Comparison of ENCODE assay signal across 8 mouse cellular contexts in genomic region chr4:119291921-119292320, GRCm38 (mm10). TPM values are rescaled to one million over a fixed set of nuclear protein-coding genes. Genes with fewer than 3 reads are reported as not detected.
DNase-seq lines count a peak whose midpoint lies in the region; ATAC-seq and TF ChIP-seq lines count a peak whose summit lies in the region.
"Had no signal": no experiment of that assay in that cellular context is flagged by ENCODE, and none has a peak within 500 bp of the region (broad histone marks: within the 10 kb centered on the region; RNA-seq: fewer than 3 reads in every experiment).

No protein-coding gene starts in this region.

- no peak for TF ChIP-seq POLR2A in thymus, adult 2 months (IDR thresholded peaks at IDR 0.05; ENCODE audit: control insufficient read depth, extremely low read depth, insufficient read depth, low read length, poor library complexity)

- H3K4me1 ChIP-seq in neural tube, embryonic 11.5 days (ENCODE audit: control insufficient read depth, insufficient read depth, low read length), result peaks cover 14% of the 10 kb centered on the region
- H3K4me1 ChIP-seq in forebrain, embryonic 15.5 days, result peaks cover 53% of the 10 kb centered on the region
- peaks cover 20% of the 10 kb centered on the region in 2 experiments for H3K4me1 ChIP-seq in liver, embryonic 14.5 days (replicated peaks; ENCODE audit: control insufficient read depth in 2 of 2, insufficient read depth in 2 of 2, low read length in 1 of 2)
- peaks cover 5% of the 10 kb centered on the region for H3K4me1 ChIP-seq in thymus, adult 2 months (replicated peaks; ENCODE audit: control insufficient read depth, insufficient read depth, low read length)

- no peak for DNase-seq in neural tube, embryonic 11.5 days (ENCODE audit: low spot score)
- no peak for DNase-seq in neural tube, embryonic 10.5 days (ENCODE audit: extremely low spot score, low spot score)
- DNase-seq in liver, embryonic 14.5 days (ENCODE audit: low read depth in 3 of 3, low spot score in 3 of 3), result no peak
- no peak for DNase-seq in cerebellum, adult 18-20 months
- DNase-seq in adrenal gland, postnatal 14 days, result no peak
- no peak for DNase-seq in thymus, adult 2 months
- DNase-seq: gastrocnemius, postnatal 25 days had no signal

- H3K36me3 ChIP-seq in neural tube, embryonic 11.5 days (ENCODE audit: control insufficient read depth, insufficient read depth, low read length), result peaks cover 2% of the 10 kb centered on the region; the same call in 1 of the 2 replicates
- peaks cover 16% of the 10 kb centered on the region for H3K36me3 ChIP-seq in forebrain, embryonic 15.5 days
- H3K36me3 ChIP-seq in liver, embryonic 14.5 days (replicated peaks; ENCODE audit: control insufficient read depth, insufficient read depth, low read depth), result peaks cover 21% of the 10 kb centered on the region
- peaks cover 3% of the 10 kb centered on the region for H3K36me3 ChIP-seq in thymus, adult 2 months (ENCODE audit: control insufficient read depth, insufficient read depth, low read length)

- no peak overlapping the region for H3K27ac ChIP-seq in neural tube, embryonic 11.5 days (ENCODE audit: low read depth, low read length)
- H3K27ac ChIP-seq in forebrain, embryonic 15.5 days (replicated peaks), result no peak overlapping the region
- no peak overlapping the region for H3K27ac ChIP-seq in liver, embryonic 14.5 days
- no peak overlapping the region for H3K27ac ChIP-seq in thymus, adult 2 months (ENCODE audit: control insufficient read depth, insufficient read depth, low read length)

- 88% methylated on average over 1 of the region's 1 CpGs for WGBS in neural tube, embryonic 11.5 days
- WGBS in forebrain, embryonic 15.5 days, result 63% methylated on average over 1 of the region's 1 CpGs
- 61% methylated on average over 1 of the region's 1 CpGs for WGBS in liver, embryonic 14.5 days (ENCODE audit: insufficient replicate concordance)
- 94% methylated on average over 1 of the region's 1 CpGs for WGBS in thymus, adult 2 months

- peak overlapping the region; percentile 88 for H3K4me2 ChIP-seq in neural tube, embryonic 11.5 days (ENCODE audit: low read depth)
- peak overlapping the region; percentile 68 for H3K4me2 ChIP-seq in forebrain, embryonic 15.5 days (replicated peaks)
- peak overlapping the region; percentile 99 for H3K4me2 ChIP-seq in liver, embryonic 14.5 days (ENCODE audit: low read depth)

- TF ChIP-seq CTCF in liver, embryonic 14.5 days (IDR thresholded peaks at IDR 0.05; ENCODE audit: low read depth), result no peak
- no peak for TF ChIP-seq CTCF in thymus, adult 2 months (IDR thresholded peaks at IDR 0.05; ENCODE audit: borderline replicate concordance, control insufficient read depth, extremely low read depth, insufficient read depth, low read length, poor library complexity)

- TF ChIP-seq EP300 in liver, embryonic 14.5 days (IDR thresholded peaks at IDR 0.05; ENCODE audit: low read depth), result no peak

- ATAC-seq in neural tube, embryonic 11.5 days (ENCODE audit: insufficient read depth, low FRiP score, low TSS enrichment), result no peak
- ATAC-seq in forebrain, embryonic 15.5 days (replicated peaks), result no peak
- ATAC-seq in liver, embryonic 14.5 days (ENCODE audit: insufficient read depth), result no peak

- H3K9ac ChIP-seq in neural tube, embryonic 11.5 days (ENCODE audit: low read length), result no peak overlapping the region
- peak overlapping the region; percentile 90 for H3K9ac ChIP-seq in forebrain, embryonic 15.5 days (replicated peaks)
- H3K9ac ChIP-seq in liver, embryonic 14.5 days (replicated peaks), result peak overlapping the region; percentile 87

- H3K27me3 ChIP-seq in neural tube, embryonic 11.5 days (ENCODE audit: control insufficient read depth, insufficient read depth, low read length), result no peaks in the 10 kb centered on the region
- no peaks in the 10 kb centered on the region for H3K27me3 ChIP-seq in forebrain, embryonic 15.5 days
- no peaks in the 10 kb centered on the region for H3K27me3 ChIP-seq in liver, embryonic 14.5 days (ENCODE audit: control insufficient read depth, insufficient read depth, low read length)
- no peaks in the 10 kb centered on the region for H3K27me3 ChIP-seq in thymus, adult 2 months (ENCODE audit: control insufficient read depth, insufficient read depth, low read length)

- H3K4me3 ChIP-seq in neural tube, embryonic 11.5 days (ENCODE audit: low read depth, low read length), result peak overlapping the region; percentile 99
- peak overlapping the region; percentile 70 for H3K4me3 ChIP-seq in forebrain, embryonic 15.5 days
- H3K4me3 ChIP-seq in liver, embryonic 14.5 days (ENCODE audit: insufficient read depth in 1 of 2, low read depth in 2 of 2, low read length in 2 of 2), result peak overlapping the region; percentile 48 to 92
- no peak overlapping the region for H3K4me3 ChIP-seq in thymus, adult 2 months (ENCODE audit: control insufficient read depth, insufficient read depth, low read length)

- H3K9me3 ChIP-seq in neural tube, embryonic 11.5 days (ENCODE audit: control insufficient read depth, low read length), result no peaks in the 10 kb centered on the region
- no peaks in the 10 kb centered on the region for H3K9me3 ChIP-seq in forebrain, embryonic 15.5 days
- H3K9me3 ChIP-seq in liver, embryonic 14.5 days (ENCODE audit: control insufficient read depth, low read length), result no peaks in the 10 kb centered on the region

RNA-seq across cellular contexts. Expression of gene Ybx1, which starts 2.5 kb away (rescaled TPM):
- 1,250 and 1,284 TPM in 2 replicates for polyA plus RNA-seq in neural tube, embryonic 11.5 days (2014; fragmentation: Nextera tagmentation; extraction: Ambion mirVana)
- polyA plus RNA-seq in forebrain, embryonic 15.5 days (2015; fragmentation: Nextera tagmentation; extraction: Ambion mirVana), result 950 and 958 TPM in 2 replicates
- 135 and 250 TPM in 2 replicates for polyA plus RNA-seq in liver, embryonic 14.5 days (2012; rRNA removed)
- polyA plus RNA-seq in liver, embryonic 14.5 days (2014; fragmentation: Nextera tagmentation; extraction: Ambion mirVana), result 297 and 335 TPM in 2 replicates
- 620 and 697 TPM in 2 replicates for total RNA-seq in adrenal gland, postnatal 14 days (2021)
- 156 and 199 TPM in 2 replicates for polyA plus RNA-seq in thymus, adult 2 months (2012; rRNA removed)

RNA-seq across cellular contexts. Expression of gene Ppih, which starts 28.4 kb away (rescaled TPM):
- polyA plus RNA-seq in neural tube, embryonic 11.5 days (2014; fragmentation: Nextera tagmentation; extraction: Ambion mirVana), result 106 and 111 TPM in 2 replicates
- polyA plus RNA-seq in forebrain, embryonic 15.5 days (2015; fragmentation: Nextera tagmentation; extraction: Ambion mirVana), result 65.3 and 76.6 TPM in 2 replicates
- polyA plus RNA-seq in liver, embryonic 14.5 days (2012; rRNA removed), result 42.3 and 52.2 TPM in 2 replicates
- 76.0 and 80.8 TPM in 2 replicates for polyA plus RNA-seq in liver, embryonic 14.5 days (2014; fragmentation: Nextera tagmentation; extraction: Ambion mirVana)
- 19.9 and 23.8 TPM in 2 replicates for total RNA-seq in adrenal gland, postnatal 14 days (2021)
- polyA plus RNA-seq in thymus, adult 2 months (2012; rRNA removed), result 21.2 and 26.6 TPM in 2 replicates

RNA-seq across cellular contexts. Expression of gene Cldn19, which starts 36.7 kb away (rescaled TPM):
- polyA plus RNA-seq in neural tube, embryonic 11.5 days (2014; fragmentation: Nextera tagmentation; extraction: Ambion mirVana), result 0.19 TPM in 1 of 2 replicates, not detected in the other
- polyA plus RNA-seq in forebrain, embryonic 15.5 days (2015; fragmentation: Nextera tagmentation; extraction: Ambion mirVana), result 0.70 and 1.0 TPM in 2 replicates
- polyA plus RNA-seq in liver, embryonic 14.5 days (2012; rRNA removed), result not detected in 2 replicates
- not detected in 2 replicates for polyA plus RNA-seq in liver, embryonic 14.5 days (2014; fragmentation: Nextera tagmentation; extraction: Ambion mirVana)
- total RNA-seq in adrenal gland, postnatal 14 days (2021), result 0.19 and 0.41 TPM in 2 replicates
- 0.18 and 0.50 TPM in 2 replicates for polyA plus RNA-seq in thymus, adult 2 months (2012; rRNA removed)

RNA-seq across cellular contexts. Expression of gene P3h1, which starts 59.2 kb away (rescaled TPM):
- 20.5 and 21.3 TPM in 2 replicates for polyA plus RNA-seq in neural tube, embryonic 11.5 days (2014; fragmentation: Nextera tagmentation; extraction: Ambion mirVana)
- polyA plus RNA-seq in forebrain, embryonic 15.5 days (2015; fragmentation: Nextera tagmentation; extraction: Ambion mirVana), result 8.3 and 9.2 TPM in 2 replicates
- polyA plus RNA-seq in liver, embryonic 14.5 days (2012; rRNA removed), result 7.5 and 9.1 TPM in 2 replicates
- polyA plus RNA-seq in liver, embryonic 14.5 days (2014; fragmentation: Nextera tagmentation; extraction: Ambion mirVana), result 7.5 and 7.9 TPM in 2 replicates
- total RNA-seq in adrenal gland, postnatal 14 days (2021), result 27.5 and 27.9 TPM in 2 replicates
- polyA plus RNA-seq in thymus, adult 2 months (2012; rRNA removed), result 8.8 and 9.9 TPM in 2 replicates

RNA-seq across cellular contexts. Expression of gene AU022252, which starts 59.4 kb away (rescaled TPM):
- 40.5 and 44.1 TPM in 2 replicates for polyA plus RNA-seq in neural tube, embryonic 11.5 days (2014; fragmentation: Nextera tagmentation; extraction: Ambion mirVana)
- 31.5 and 32.8 TPM in 2 replicates for polyA plus RNA-seq in forebrain, embryonic 15.5 days (2015; fragmentation: Nextera tagmentation; extraction: Ambion mirVana)
- polyA plus RNA-seq in liver, embryonic 14.5 days (2012; rRNA removed), result 2.2 and 3.1 TPM in 2 replicates
- 12.7 and 12.8 TPM in 2 replicates for polyA plus RNA-seq in liver, embryonic 14.5 days (2014; fragmentation: Nextera tagmentation; extraction: Ambion mirVana)
- total RNA-seq in adrenal gland, postnatal 14 days (2021), result 24.6 and 30.8 TPM in 2 replicates
- polyA plus RNA-seq in thymus, adult 2 months (2012; rRNA removed), result 9.6 and 9.8 TPM in 2 replicates
